Mouse (Mus musculus) embryonic facial prominence, embryonic 10.5 days (tissue): ENCODE measurements at regions not wholly inside any gene's neighbourhood (a gene's known extent, or its start where the extent isn't known, plus 50 kb on each side); places are given as distances from the start of the nearest gene placed in this dataset.

Experiments
- DNase-seq: peaks from one replicate; pipeline ENCODE4 v3.0.0-alpha.2; 2017; ENCODE audit warnings: low spot score
- H3K27ac ChIP-seq: fragments of 300-500 bp; sonication (generic); replicated peaks from 2 replicates; pipeline ENCODE4 v1.5.1; 2016; ENCODE audit warnings: mild to moderate bottlenecking
- H3K27me3 ChIP-seq: fragments of 300-500 bp; sonication (generic); replicated peaks from 2 replicates; pipeline ENCODE4 v1.6.1; 2016; ENCODE audit warnings: low read depth, mild to moderate bottlenecking; ENCODE audit not compliant: poor library complexity, severe bottlenecking
- H3K36me3 ChIP-seq: fragments of 300-500 bp; sonication (generic); replicated peaks from 2 replicates; pipeline ENCODE4 v1.6.1; 2016; ENCODE audit warnings: mild to moderate bottlenecking, moderate library complexity
- H3K4me1 ChIP-seq: fragments of 300-500 bp; sonication (generic); 2 replicates; pipeline ENCODE4 v1.6.1; 2016
- H3K4me3 ChIP-seq: fragments of 300-500 bp; sonication (generic); 2 replicates; pipeline ENCODE4 v1.5.1; 2016; ENCODE audit warnings: mild to moderate bottlenecking, moderate library complexity
- H3K9me3 ChIP-seq: fragments of 300-500 bp; sonication (generic); 2 replicates; pipeline ENCODE4 v1.6.1; 2016; ENCODE audit warnings: mild to moderate bottlenecking
- WGBS: fragments of 180-500 bp; shearing (Covaris S2); methylation state at CpG from one replicate; pipeline ENCODE4 v1.1.7; 2016; 5-methylcytosine and 5-hydroxymethylcytosine counted together

- DNase-seq: no peak
- H3K27ac ChIP-seq: no peak overlapping the region
- H3K36me3 ChIP-seq: no peaks in the 10 kb centered on the region
- no peaks in the 10 kb centered on the region for H3K9me3 ChIP-seq
- WGBS: 83% methylated on average over 2 of the region's 2 CpGs
- no peaks in the 10 kb centered on the region for H3K27me3 ChIP-seq
- no peaks in the 10 kb centered on the region; the same call in none of the 2 replicates for H3K4me1 ChIP-seq
- no peak overlapping the region for H3K4me3 ChIP-seq
Observed at GRCm38 (mm10) chr9:95331275-95331674, 75.2 kb downstream of the Chst2 start.

GRCm38 (mm10) chr9:95330097-95330496 lies 76.4 kb downstream of the Chst2 start:
- Histone ChIP-seq H3K27ac (no peak overlapping the region), H3K27me3 (0 out of 2 replicates have a peak, but pooled peaks cover under 1% of the 10 kb centered on the region), H3K4me1 (no peaks in the 10 kb centered on the region; the same call in none of the 2 replicates), H3K4me3 (no peak overlapping the region), H3K9me3 (no peaks in the 10 kb centered on the region), H3K36me3 (no peaks in the 10 kb centered on the region)
- DNase-seq: no peak
- WGBS: 89% methylated on average over 7 of the region's 7 CpGs

DNA sequence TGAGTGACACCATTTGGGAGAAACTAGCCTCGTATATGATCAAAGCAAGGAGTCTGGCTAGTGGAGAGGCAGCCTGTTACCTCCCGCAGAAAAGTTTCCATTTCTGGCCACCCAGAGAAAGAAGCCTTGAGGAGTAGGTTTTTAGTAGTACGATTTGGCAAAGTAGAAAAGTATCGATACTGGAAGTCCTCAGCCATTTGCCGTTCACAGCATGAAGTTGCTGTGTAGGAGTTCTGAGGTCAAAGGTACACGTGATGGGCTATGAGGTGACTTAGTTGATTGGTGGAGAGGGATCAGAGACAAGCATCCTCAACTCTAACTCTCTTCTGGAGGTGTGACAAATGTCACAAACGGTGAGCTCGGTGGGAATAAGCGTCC lies 77.5 kb downstream of the Chst2 start:
- Histone ChIP-seq H3K36me3 (no peaks in the 10 kb centered on the region), H3K9me3 (no peaks in the 10 kb centered on the region), H3K4me3 (no peak overlapping the region), H3K27me3 (peaks cover 10% of the 10 kb centered on the region), H3K4me1 (peaks cover 6% of the 10 kb centered on the region), H3K27ac (no peak overlapping the region)
- no peak for DNase-seq
- WGBS: 86% methylated on average over 9 of the region's 9 CpGs

DNA sequence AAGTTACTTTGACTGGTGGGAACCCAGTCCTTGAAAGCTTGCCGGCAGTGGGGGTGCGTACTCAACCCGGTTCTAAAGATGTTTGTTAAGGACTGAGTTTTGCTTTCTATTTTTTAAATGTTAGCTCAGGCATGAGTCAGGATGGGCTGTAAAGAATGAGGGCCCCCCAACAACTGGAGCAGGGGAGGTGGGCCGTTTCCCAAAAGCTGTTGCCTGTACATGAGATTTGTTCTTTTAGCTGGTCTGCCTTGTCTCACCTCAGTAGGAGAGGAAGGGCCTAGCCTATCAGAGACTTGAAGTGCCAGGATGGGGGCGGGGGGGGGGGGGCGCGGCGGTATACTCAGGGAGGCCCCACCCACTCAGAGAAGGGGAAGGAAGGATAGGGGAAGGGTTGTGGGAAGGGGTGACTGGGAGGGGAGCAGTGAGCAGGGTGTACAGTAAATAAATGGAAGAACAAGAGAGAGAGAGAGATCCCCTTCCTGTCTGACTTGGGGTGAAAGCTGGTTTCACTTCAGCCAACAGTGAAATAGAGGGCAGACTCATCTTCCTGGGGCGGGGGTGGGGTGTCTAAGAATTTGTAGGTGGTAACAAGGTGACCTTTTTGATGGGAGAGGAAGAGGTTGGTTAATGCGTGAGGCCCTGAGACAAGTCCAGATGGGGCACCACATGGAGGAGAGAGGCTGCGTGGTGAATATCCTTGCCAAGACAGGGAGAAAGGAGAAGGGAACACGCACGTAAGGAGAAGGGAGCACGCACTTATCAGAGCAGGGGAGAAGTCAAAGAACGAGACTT lies 78.1 kb downstream of the Chst2 start:
- no peak for DNase-seq
- 64% methylated on average over 15 of the region's 15 CpGs for WGBS
- Histone ChIP-seq H3K9me3 (no peaks in the 10 kb centered on the region), H3K27ac (no peak overlapping the region), H3K4me1 (peaks cover 10% of the 10 kb centered on the region), H3K27me3 (peaks cover 10% of the 10 kb centered on the region), H3K4me3 (no peak overlapping the region), H3K36me3 (no peaks in the 10 kb centered on the region)

DNA sequence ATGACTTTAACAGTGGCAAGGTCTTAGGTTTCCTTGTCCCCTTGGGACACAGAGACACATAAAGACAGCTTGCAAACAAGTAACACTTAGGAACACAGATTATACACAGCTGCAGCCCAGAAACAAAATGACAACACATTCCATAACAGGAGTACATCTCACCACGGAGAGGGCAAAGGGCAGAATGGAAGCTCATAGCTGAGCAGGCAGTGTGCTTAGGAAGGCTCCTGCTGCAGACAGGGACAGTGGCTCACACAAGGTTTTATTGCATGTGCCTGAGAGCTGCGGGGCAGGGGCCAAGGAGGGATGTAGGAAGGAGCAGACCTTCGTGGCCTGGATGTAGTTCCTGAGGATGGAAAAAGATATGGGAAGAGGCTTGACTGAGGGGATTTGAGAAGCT lies 78.8 kb downstream of the Chst2 start:
- Histone ChIP-seq H3K36me3 (no peaks in the 10 kb centered on the region), H3K4me3 (no peak overlapping the region), H3K9me3 (no peaks in the 10 kb centered on the region), H3K4me1 (peaks cover 15% of the 10 kb centered on the region), H3K27me3 (peaks cover 10% of the 10 kb centered on the region), H3K27ac (no peak overlapping the region)
- 60% methylated on average over 3 of the region's 3 CpGs for WGBS
- DNase-seq: no peak

- DNase-seq: peak; percentile 25
- H3K27ac ChIP-seq: no peak overlapping the region
- no peaks in the 10 kb centered on the region for H3K9me3 ChIP-seq
- H3K4me1 ChIP-seq: peaks cover 21% of the 10 kb centered on the region
- WGBS: 17% methylated on average over 7 of the region's 7 CpGs
- no peaks in the 10 kb centered on the region for H3K36me3 ChIP-seq
- peaks cover 10% of the 10 kb centered on the region for H3K27me3 ChIP-seq
- H3K4me3 ChIP-seq: no peak overlapping the region
Observed at GRCm38 (mm10) chr9:95323622-95324021, 82.9 kb downstream of the Chst2 start.

DNA sequence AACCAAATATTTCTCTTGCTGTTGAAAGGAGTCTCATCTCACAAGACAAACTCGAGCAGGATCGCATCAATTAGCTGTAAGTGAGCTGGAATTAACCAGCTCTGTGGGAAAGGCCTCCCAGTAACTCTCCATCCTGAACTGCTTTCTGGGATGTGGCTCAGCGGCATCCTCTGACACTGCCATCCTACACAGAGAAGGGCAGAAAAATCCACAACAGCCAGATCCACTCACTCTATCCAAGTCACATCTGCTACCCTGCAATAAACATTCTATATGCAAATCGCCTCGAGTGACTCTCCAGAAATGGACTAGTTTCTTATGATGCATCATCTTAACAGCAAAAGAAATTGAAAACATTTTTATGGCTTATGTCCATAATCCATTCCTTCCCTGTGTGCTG lies 83.6 kb downstream of the Chst2 start:
- WGBS: 57% methylated on average over 5 of the region's 5 CpGs
- Histone ChIP-seq H3K9me3 (no peaks in the 10 kb centered on the region), H3K4me1 (peaks cover 21% of the 10 kb centered on the region; the same call in 1 of the 2 replicates), H3K36me3 (no peaks in the 10 kb centered on the region), H3K4me3 (no peak overlapping the region), H3K27me3 (peaks cover 10% of the 10 kb centered on the region), H3K27ac (no peak overlapping the region)
- no peak for DNase-seq

DNA sequence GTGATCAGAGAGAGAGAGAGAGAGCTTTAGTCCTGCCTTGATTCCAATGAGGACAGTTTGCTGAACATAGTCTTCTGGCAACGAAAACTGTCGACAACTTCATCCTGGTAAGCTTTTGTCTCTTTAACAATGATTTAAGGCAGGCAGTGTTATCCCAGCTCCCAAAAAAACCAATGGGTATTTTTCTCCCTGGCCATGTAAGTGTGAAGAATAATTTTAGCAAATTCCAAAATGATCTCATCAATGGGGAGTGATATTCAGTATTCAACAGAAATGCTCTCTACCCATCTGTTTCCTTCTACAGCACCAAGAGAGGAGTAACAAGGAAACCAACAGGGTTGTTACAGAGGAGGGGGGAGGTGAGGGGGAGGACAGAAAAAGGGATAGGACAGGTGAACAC lies 84.5 kb downstream of the Chst2 start:
- no peak for DNase-seq
- Histone ChIP-seq H3K4me3 (no peak overlapping the region), H3K27ac (no peak overlapping the region), H3K9me3 (no peaks in the 10 kb centered on the region), H3K4me1 (peaks cover 21% of the 10 kb centered on the region; the same call in 1 of the 2 replicates), H3K36me3 (no peaks in the 10 kb centered on the region), H3K27me3 (peaks cover 10% of the 10 kb centered on the region)
- 87% methylated on average over 2 of the region's 2 CpGs for WGBS

GRCm38 (mm10) chr9:95318926-95319325 lies 87.6 kb downstream of the Chst2 start:
- 94% methylated on average over 9 of the region's 9 CpGs for WGBS
- H3K27ac ChIP-seq: no peak overlapping the region
- no peaks in the 10 kb centered on the region for H3K27me3 ChIP-seq
- DNase-seq: no peak
- no peaks in the 10 kb centered on the region for H3K36me3 ChIP-seq
- no peak overlapping the region for H3K4me3 ChIP-seq
- H3K9me3 ChIP-seq: no peaks in the 10 kb centered on the region
- peaks cover 15% of the 10 kb centered on the region; the same call in 1 of the 2 replicates for H3K4me1 ChIP-seq

GRCm38 (mm10) chr9:95316726-95317125 lies 89.8 kb downstream of the Chst2 start:
- H3K27me3 ChIP-seq: no peaks in the 10 kb centered on the region
- no peaks in the 10 kb centered on the region for H3K4me1 ChIP-seq
- DNase-seq: no peak
- WGBS: 76% methylated on average over 8 of the region's 8 CpGs
- H3K27ac ChIP-seq: no peak overlapping the region
- H3K9me3 ChIP-seq: no peaks in the 10 kb centered on the region
- no peak overlapping the region for H3K4me3 ChIP-seq
- no peaks in the 10 kb centered on the region for H3K36me3 ChIP-seq

DNA sequence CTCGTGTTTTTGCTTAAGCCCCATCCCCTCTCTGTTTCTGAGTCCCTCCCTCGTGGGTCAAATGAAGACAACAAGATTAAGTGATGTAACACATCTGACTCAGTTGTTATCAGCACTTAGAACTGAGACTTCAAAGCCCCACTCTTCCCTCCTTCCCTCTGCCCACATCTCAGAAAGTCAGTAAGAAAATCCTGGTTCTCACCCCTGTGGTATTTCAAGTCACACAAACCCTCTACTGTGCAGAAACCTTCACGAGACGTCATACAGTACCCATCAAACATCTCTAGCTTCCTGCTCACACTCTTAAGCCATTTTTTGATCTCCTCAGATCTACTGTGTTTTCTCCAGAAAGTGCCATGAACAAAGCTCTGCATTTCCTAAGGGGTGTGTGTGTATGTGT lies 91.4 kb downstream of the Chst2 start:
- Histone ChIP-seq H3K4me3 (no peak overlapping the region), H3K27ac (no peak overlapping the region), H3K36me3 (no peaks in the 10 kb centered on the region), H3K9me3 (no peaks in the 10 kb centered on the region), H3K4me1 (no peaks in the 10 kb centered on the region), H3K27me3 (no peaks in the 10 kb centered on the region)
- no peak for DNase-seq
- 71% methylated on average over 4 of the region's 4 CpGs for WGBS

DNA sequence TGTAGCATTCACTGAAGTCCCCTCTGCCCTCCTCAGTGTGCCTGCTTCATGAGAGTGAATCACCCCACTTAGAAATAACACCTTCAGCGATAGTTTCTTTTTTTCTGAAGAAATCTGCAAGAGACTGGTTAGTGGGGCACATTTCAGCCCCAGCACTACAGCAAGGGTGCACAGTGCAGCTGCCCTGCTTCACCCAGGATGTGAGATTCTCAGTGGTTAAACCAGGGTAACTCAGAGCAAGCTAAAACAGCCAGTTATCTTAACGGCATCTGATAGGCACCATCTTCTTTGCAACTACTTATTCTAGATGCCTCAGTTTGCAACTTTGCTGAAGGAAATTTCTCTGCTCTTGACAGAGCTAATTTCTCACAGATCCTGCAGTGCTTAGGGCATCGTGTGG lies 94.9 kb downstream of the Chst2 start:
- 82% methylated on average over 3 of the region's 3 CpGs for WGBS
- H3K9me3 ChIP-seq: no peaks in the 10 kb centered on the region
- no peak for DNase-seq
- H3K27ac ChIP-seq: no peak overlapping the region
- no peaks in the 10 kb centered on the region for H3K27me3 ChIP-seq
- no peaks in the 10 kb centered on the region for H3K4me1 ChIP-seq
- no peak overlapping the region for H3K4me3 ChIP-seq
- no peaks in the 10 kb centered on the region for H3K36me3 ChIP-seq

DNA sequence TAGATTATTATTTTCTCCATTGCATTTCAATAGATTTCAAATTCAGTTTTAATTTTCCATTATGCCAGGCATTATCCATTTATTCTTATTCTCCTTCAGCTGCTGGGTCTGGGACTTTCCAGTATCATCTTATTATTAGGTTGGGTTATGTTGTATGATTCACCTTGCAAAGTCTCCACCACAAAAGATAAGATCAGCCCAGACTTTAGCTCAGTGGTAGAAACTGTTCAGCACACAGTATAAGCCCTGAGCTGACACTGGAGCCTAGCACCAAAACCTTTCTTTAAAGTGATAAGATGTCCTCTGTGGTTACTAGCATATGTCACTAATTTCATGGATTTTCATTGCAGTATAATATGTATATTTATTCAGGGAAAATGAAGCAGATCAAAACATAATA lies 117.5 kb downstream of the Chst2 start:
- no peak for DNase-seq

More for the DNA sequence above, 117.5 kb downstream of the Chst2 start:
- Histone ChIP-seq H3K4me1 (no peaks in the 10 kb centered on the region), H3K4me3 (no peak overlapping the region), H3K27me3 (no peaks in the 10 kb centered on the region), H3K36me3 (no peaks in the 10 kb centered on the region), H3K9me3 (no peaks in the 10 kb centered on the region), H3K27ac (no peak overlapping the region)
